Mouse (Mus musculus) A20 (cell line): Measurements from ENCODE around the gene Lpcat1.
A peak's percentile ranks its signal among the peaks of the same experiment; 100 is the strongest.

Source experiments
- DNase-seq: peaks from one replicate; pipeline ENCODE4 v3.0.0-alpha.2; 2011; ENCODE audit warnings: low read depth, low spot score

The Lpcat1 gene

DNA sequence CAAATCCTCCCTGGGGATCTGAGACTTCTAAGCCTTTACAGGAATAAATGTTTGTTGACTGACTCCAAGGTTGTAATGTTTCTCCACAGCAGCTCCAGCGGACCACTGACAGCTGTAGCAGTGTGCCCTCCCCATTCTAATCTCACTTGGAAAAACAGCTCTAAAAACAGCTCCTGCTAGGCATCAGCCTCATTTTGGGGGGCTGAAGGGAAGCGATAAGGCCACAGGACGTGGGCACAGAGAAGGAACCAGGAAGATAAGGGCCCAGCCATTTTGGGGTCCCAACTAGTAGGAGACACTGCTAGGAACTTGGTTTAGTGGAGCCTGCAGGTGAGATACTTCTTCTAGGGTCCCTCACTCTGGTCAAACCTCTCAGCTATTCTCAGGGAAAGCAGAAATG, 68.3 kb downstream of the Lpcat1 start:
- no peak for DNase-seq

GRCm38 (mm10) chr13:73536403-73536821, 69.4 kb downstream of the Lpcat1 start, which contains the start of gene Slc6a3:
TSS of gene Slc6a3 (plus strand) at chr13:73536747.
- DNase-seq: peak; percentile 11

DNA sequence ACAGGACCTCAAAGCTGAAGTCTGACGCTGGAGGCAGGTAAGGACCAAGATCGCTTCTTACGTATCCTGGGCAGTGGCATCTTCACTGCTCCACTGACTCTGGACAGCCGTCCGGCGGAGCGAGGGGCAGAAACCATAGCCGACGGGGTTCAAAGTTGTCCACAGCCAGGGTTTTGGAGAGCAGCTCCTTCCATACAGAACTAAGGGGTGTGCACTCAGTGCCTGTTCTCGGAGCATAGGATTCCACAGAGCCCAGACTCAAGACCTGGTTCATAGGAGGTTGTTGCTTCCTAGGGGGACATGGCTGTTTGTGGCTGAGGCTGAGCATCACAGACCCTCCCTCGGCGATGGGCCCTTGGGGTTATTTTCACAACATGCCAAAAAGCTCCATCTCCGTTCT, 69.8 kb downstream of the Lpcat1 start:
- DNase-seq: no peak

- no peak for DNase-seq
These were observed 97.2 kb downstream of the Lpcat1 start for GRCm38 (mm10) chr13:73564201-73564600.
